Mouse (Mus musculus): Measurements from ENCODE around the gene Cers2. TPM values are rescaled to one million over a fixed set of nuclear protein-coding genes. Genes with fewer than 3 reads are reported as not detected.

Gene Cers2
- total RNA-seq, 4 experiments from 2014 or later, result 30.6 to 35.5 (median 33.4) TPM

GRCm38 (mm10) chr3:95289419-95289818 is 25.2 kb upstream of the Cers2 start:
- DNase-seq (ENCODE audit: low spot score), result no peak

DNA sequence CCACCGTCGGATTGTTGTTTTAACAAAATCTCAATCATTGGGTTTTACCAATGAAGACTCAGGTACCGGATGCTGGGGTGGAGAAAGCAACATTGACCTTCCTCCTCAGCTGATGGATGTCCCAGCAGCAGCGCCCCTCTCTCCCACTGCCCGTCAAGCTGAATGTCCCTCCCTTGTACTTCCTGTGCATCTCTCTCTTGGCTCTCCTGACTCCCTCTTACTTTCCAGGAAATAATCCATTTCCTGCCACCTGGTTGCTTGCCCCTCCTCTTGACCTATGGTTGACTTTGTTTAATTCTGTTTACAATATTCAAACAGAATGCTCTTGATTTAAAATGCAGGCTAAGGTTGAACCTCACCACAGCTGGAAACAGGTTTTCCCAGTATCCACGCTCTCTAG is 24.4 kb upstream of the Cers2 start:
- DNase-seq (ENCODE audit: low spot score), result no peak

DNA sequence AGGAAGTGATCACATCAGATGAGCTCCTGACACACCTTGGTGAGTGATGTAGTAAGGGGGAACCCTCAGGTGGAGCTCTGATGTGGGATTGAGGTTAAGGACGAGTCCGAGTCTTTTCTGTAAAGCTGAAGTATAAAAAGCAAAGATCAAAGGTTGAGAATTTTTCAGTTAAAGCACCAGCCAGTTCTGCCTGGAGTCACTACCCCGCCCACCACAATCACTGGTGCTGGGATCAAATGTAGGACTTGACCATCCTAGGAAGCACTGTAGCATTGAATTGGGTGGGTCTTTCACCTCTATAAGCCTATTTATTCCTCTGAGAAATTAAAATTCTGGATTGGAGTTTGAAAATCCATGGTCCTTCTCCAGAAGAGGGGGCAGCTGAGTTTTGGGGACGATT is 23.6 kb upstream of the Cers2 start:
- DNase-seq (ENCODE audit: low spot score), result no peak

DNA sequence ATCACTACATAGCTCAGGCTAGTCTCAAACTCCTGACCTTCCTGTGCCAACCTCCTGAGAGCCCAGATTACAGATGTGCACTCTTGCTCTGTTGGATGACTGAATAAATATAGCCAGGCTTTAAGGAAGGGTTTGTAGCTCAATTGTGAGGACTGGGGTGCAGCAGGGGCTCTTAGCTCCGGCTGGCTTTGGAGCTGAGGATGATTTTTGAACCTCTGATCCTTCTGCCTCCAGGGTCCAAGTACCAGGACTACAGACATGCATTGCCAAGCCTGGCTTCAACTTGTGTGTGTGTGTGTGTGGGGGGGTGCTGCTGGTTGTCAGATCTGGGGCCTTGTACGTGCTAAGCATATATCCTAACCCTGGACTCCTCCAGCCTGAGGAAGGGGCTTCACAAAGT is 21.7 kb upstream of the Cers2 start:
- DNase-seq (ENCODE audit: low spot score), result no peak

GRCm38 (mm10) chr3:95293537-95293936 is 21.1 kb upstream of the Cers2 start:
- no peak for DNase-seq (ENCODE audit: low spot score)

DNA sequence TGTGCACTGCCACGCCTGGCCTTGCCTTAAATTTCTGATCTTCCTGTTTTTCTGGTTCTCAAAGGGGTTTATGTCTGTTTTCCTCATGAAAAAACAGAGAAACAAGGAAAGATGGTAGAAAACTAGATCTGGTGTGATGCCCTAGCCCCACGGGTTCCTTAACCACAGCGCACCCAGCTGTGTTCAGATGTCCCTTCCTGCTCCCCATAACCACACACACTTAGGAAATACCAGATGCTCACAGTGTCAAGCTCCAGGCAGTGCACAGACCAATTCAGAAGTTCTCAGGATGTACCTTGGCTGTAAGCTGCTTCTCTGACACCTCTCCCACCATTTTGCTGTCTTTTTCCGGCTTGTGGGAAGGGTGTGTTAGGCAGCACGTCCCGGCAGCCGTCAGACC is 20.3 kb upstream of the Cers2 start:
- DNase-seq (ENCODE audit: low spot score), result no peak

DNA sequence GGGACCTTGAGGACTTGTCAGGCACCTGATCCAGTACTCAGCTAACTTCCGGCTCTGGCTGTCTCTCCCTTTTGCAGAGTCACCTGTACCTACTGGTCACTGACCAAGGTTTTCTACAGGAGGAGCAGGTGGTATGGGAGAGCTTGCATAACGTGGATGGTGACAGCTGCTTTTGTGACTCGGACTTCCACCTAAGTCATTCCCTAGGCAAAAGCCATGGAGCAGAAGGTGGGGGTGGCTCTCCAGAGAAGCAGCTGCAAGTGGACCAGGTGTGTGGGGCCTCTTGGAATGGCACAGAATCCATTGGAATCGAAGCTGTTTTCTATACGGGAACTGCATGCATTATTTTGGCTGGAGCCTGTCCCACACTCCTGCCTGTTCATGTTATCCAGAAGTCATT is 19.9 kb upstream of the Cers2 start:
- no peak for DNase-seq (ENCODE audit: low spot score)

GRCm38 (mm10) chr3:95295321-95296102 is 19.1 kb upstream of the Cers2 start:
- no peak for DNase-seq (ENCODE audit: low spot score)

DNA sequence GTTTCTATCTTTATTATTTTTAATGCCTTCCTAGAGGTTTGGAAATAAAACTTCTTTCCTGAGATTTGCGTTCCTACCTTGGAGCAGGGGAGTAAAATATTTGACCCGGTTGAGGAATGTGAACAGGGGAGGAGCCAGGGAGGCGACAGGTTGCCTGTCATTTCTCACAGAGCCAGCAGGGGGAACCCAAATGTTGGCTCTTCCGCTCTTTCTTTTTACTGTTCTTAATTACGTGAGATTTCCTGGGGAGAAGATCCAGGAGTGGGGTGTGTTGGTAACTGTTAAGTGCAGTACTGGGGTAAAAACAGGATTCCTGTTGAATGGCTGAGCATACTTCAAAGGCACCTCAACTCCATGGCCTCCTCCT is 18.5 kb upstream of the Cers2 start:
- DNase-seq (ENCODE audit: low spot score), result no peak

GRCm38 (mm10) chr3:95298018-95298417 is 16.6 kb upstream of the Cers2 start:
- DNase-seq (ENCODE audit: low spot score), result no peak

DNA sequence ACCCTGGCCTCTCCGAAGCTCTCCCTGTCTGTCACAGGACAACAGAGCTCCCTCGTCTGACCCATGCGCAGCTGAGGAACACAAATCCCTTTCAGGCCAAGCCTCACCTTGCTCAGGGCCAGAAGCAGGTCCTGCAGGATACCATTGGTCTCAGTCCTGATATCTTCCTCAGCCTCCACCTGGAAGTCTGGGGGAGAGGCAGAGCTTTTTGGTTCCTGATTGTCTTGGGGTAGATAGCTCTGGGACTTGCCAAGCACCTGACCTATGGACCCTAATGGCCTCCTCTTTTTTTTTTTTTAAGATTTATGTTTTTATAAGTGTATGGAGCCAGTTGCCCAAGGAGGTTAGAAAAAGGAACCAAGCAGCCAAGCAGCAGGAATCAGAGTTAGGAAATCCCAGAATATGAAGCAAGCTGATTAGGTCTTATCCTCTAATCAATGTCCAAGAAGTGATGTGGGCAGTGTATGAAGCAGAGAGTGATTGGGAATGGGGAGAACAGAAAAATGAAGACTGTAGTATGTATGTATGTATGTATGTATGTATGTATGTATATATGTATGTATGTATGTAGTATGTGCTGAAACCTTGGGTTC is 13.3 kb upstream of the Cers2 start:
- no peak for DNase-seq (ENCODE audit: low spot score)

DNA sequence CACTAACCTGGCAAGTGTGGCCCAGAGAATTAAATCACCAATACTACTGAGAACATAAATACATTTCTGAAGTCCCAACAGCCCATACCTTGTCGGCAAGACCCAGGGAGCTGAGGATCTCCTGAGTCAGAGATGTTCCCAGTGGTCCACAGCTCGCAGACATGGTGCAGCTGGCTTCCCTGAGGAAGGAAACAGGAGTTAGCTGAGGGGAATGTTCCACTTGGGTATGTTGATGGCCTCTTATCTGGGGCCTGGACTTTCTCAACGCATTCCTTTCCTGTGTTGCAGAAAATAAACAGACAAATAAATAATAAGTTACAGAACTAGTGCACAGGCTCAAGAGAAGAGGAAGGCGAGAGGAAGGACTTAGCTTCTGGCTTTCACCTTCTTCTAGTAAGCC is 8.3 kb upstream of the Cers2 start:
- no peak for DNase-seq (ENCODE audit: low spot score)

GRCm38 (mm10) chr3:95307100-95307499 is 7.5 kb upstream of the Cers2 start, which contains the start of gene Anxa9:
Gene Anxa9, minus strand, starts transcription at chr3:95307176.
- no peak for DNase-seq (ENCODE audit: low spot score)

GRCm38 (mm10) chr3:95310496-95310895 is 4.1 kb upstream of the Cers2 start:
- DNase-seq (ENCODE audit: low spot score), result no peak

GRCm38 (mm10) chr3:95310968-95311882 is 3.4 kb upstream of the Cers2 start:
- peak; percentile 81 for DNase-seq (ENCODE audit: low spot score)

- no peak for DNase-seq (ENCODE audit: low spot score)
Observed at GRCm38 (mm10) chr3:95312623-95313022, 2.0 kb upstream of the Cers2 start.

- DNase-seq (ENCODE audit: low spot score), result no peak
Observed at GRCm38 (mm10) chr3:95313476-95313875, 1.1 kb upstream of the Cers2 start.

GRCm38 (mm10) chr3:95314075-95314474 is 516 bp upstream of the Cers2 start:
- no peak for DNase-seq (ENCODE audit: low spot score)

DNA sequence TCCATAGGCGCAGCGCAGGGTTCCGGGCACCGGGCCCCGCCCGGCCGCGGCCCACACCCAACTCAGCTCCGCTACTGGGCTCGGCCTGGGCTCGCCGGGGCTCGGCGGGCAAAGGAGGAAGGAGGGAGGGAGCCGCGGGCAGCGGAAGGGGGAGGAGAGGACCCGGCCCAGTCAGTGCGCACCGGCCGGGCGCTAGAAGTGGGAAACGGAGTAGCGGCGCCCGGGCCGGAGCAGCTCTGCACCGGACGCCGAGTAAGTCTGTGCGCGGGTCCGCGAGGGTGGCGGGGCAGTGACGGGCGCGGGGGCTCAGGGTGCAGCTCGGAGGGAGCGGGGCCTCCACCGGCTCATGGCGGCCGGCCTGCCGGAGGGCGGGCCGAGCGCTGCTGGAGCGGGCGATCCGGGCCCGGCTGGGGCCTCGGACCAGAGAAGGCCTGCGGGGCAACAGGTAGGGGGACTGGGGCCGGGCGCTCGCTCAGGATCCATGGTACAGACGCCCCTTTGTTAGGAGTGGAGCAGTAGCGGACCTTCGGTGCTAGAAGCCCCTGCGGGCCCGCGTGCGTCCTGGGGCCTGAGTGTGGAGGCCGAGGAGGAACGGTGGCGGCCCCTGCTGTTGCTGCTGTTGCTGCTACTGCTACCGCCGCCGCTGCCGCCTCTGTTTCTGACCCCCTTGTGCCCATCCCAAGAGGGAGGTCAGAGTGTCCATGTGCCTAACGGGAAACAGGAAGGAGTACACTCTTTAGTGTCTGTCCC is 678 bp downstream of the Cers2 start:
- peak; percentile 88 for DNase-seq (ENCODE audit: low spot score)

DNA sequence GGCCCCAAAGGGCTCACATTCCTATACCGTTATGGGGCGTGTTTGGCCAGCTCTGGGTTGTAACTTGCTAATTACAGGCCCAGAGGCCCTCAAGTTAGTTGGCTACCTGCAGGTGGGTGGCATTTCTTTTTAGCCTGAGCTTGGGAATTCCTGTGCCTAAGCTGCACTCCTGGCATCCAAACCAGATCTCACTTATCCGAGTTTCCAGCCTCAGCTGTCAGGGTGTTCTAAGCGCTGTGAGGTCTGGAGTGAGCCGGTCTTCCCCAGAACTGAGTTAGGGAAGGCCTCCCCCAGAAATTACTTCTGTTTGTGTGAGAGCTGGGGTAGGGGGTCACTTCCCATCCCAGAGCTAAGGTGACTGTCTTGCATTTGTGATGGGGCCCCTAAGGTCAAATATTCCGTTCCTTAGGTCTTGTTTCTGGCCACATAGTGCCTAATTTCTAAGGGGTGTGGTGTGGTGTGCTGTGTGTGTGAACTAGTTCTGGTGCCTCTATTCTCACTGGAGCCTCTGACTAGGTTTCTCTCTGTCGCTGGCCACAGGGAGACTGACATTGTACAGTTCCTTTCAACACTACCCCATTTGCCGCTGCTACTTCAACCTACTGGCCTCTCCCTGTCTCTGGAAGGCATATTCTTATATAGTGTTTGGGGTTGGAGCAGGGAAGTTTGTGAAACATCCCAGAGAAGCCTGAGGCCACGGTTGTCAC is 1.4 kb downstream of the Cers2 start:
- no peak for DNase-seq (ENCODE audit: low spot score)

All from heart, adult 8-10 months (tissue).